Mouse (Mus musculus) heart, embryonic 11.5 days (tissue): ENCODE measurements around the gene Ccdc190. TPM values are rescaled to one million over a fixed set of nuclear protein-coding genes. Genes with fewer than 3 reads are reported as not detected.

ENCODE experiments used
- ATAC-seq: fragments of 200-750 bp; cut with Nextera tagmentation; replicated peaks from 2 replicates; pipeline ENCODE4 v1.8.0; 2017; ENCODE audit warnings: moderate library complexity; ENCODE audit not compliant: insufficient number of reproducible peaks, low FRiP score, low TSS enrichment
- H3K27ac ChIP-seq: fragments of 300-500 bp; sonication (generic); 2 replicates; pipeline ENCODE4 v1.5.1; 2014; ENCODE audit warnings: mild to moderate bottlenecking, low read depth, low read length
- H3K27me3 ChIP-seq: fragments of 300-500 bp; sonication (generic); 2 replicates; pipeline ENCODE4 v1.6.1; 2014; ENCODE audit warnings: mild to moderate bottlenecking, low read length, mixed read lengths; ENCODE audit not compliant: control insufficient read depth, insufficient read depth
- H3K36me3 ChIP-seq: fragments of 300-500 bp; sonication (generic); 2 replicates; pipeline ENCODE4 v1.6.1; 2014; ENCODE audit warnings: mild to moderate bottlenecking, low read length, moderate library complexity, mixed read lengths; ENCODE audit not compliant: control insufficient read depth, insufficient read depth
- H3K4me1 ChIP-seq: fragments of 300-500 bp; sonication (generic); 2 replicates; pipeline ENCODE4 v1.6.1; 2014; ENCODE audit warnings: low read length; ENCODE audit not compliant: control insufficient read depth, insufficient read depth
- H3K4me2 ChIP-seq: fragments of 300-500 bp; sonication (generic); 2 replicates; pipeline ENCODE4 v1.6.1; 2014; ENCODE audit warnings: mild to moderate bottlenecking, moderate library complexity
- H3K4me3 ChIP-seq: fragments of 300-500 bp; sonication (generic); 2 replicates; pipeline ENCODE4 v1.5.1; 2014; ENCODE audit warnings: low read depth, low read length
- H3K9ac ChIP-seq: fragments of 300-500 bp; sonication (generic); 2 replicates; pipeline ENCODE4 v1.6.1; 2014; ENCODE audit warnings: mild to moderate bottlenecking, low read depth, low read length, moderate library complexity
- H3K9me3 ChIP-seq: fragments of 300-500 bp; sonication (generic); replicated peaks from 2 replicates; pipeline ENCODE4 v1.6.1; 2016; ENCODE audit warnings: low read length; ENCODE audit not compliant: control insufficient read depth
- WGBS: fragments of 180-500 bp; shearing (Covaris S2); extraction: QIAGEN DNeasy Blood & Tissue Kit; methylation state at CpG from one replicate; pipeline ENCODE4 v1.1.7; 2014; ENCODE audit not compliant: insufficient replicate concordance; 5-methylcytosine and 5-hydroxymethylcytosine counted together
- polyA plus RNA-seq: library from polyadenylated mRNA; unstranded; fragments of >200 nt; fragmentation: Nextera tagmentation; extraction: Ambion mirVana; gene quantifications from 2 replicates; pipeline ENCODE4 v1.2.1, GENCODE M21; 2014

The Ccdc190 gene
- polyA plus RNA-seq, 1 experiment from 2014 or later: not detected

- Histone ChIP-seq H3K27me3 (no peaks in the 10 kb centered on the region), H3K9me3 (no peaks in the 10 kb centered on the region), H3K27ac (no peak overlapping the region), H3K36me3 (no peaks in the 10 kb centered on the region), H3K4me2 (no peak overlapping the region), H3K4me3 (no peak overlapping the region), H3K4me1 (no peaks in the 10 kb centered on the region), H3K9ac (no peak overlapping the region)
- no peak for ATAC-seq
- WGBS: 89% methylated on average over 3 of the region's 3 CpGs
These were observed 27.6 kb upstream of the Ccdc190 start for GRCm38 (mm10) chr1:169900771-169901336.

GRCm38 (mm10) chr1:169909163-169909562 lies 19.3 kb upstream of the Ccdc190 start:
- no peak for ATAC-seq
- Histone ChIP-seq H3K27ac (no peak overlapping the region), H3K9me3 (no peaks in the 10 kb centered on the region), H3K4me3 (no peak overlapping the region), H3K9ac (no peak overlapping the region), H3K4me2 (no peak overlapping the region), H3K4me1 (no peaks in the 10 kb centered on the region), H3K36me3 (no peaks in the 10 kb centered on the region), H3K27me3 (no peaks in the 10 kb centered on the region)
- 80% methylated on average over 5 of the region's 5 CpGs for WGBS

GRCm38 (mm10) chr1:169909659-169910058 lies 18.8 kb upstream of the Ccdc190 start:
- Histone ChIP-seq H3K27ac (no peak overlapping the region), H3K4me1 (no peaks in the 10 kb centered on the region), H3K4me2 (no peak overlapping the region), H3K4me3 (no peak overlapping the region), H3K9me3 (no peaks in the 10 kb centered on the region), H3K9ac (no peak overlapping the region), H3K36me3 (no peaks in the 10 kb centered on the region), H3K27me3 (no peaks in the 10 kb centered on the region)
- WGBS: 82% methylated on average over 6 of the region's 6 CpGs
- ATAC-seq: no peak

GRCm38 (mm10) chr1:169910751-169911150 lies 17.7 kb upstream of the Ccdc190 start:
- Histone ChIP-seq H3K9me3 (no peaks in the 10 kb centered on the region), H3K27me3 (no peaks in the 10 kb centered on the region), H3K36me3 (no peaks in the 10 kb centered on the region), H3K4me2 (no peak overlapping the region), H3K27ac (no peak overlapping the region), H3K4me3 (no peak overlapping the region), H3K4me1 (no peaks in the 10 kb centered on the region), H3K9ac (no peak overlapping the region)
- WGBS: 71% methylated on average over 7 of the region's 7 CpGs
- no peak for ATAC-seq

GRCm38 (mm10) chr1:169911526-169911925 lies 16.9 kb upstream of the Ccdc190 start:
- Histone ChIP-seq H3K4me1 (no peaks in the 10 kb centered on the region), H3K4me3 (no peak overlapping the region), H3K36me3 (no peaks in the 10 kb centered on the region), H3K27me3 (no peaks in the 10 kb centered on the region), H3K4me2 (no peak overlapping the region), H3K9me3 (no peaks in the 10 kb centered on the region), H3K9ac (no peak overlapping the region), H3K27ac (no peak overlapping the region)
- no peak for ATAC-seq
- 57% methylated on average over 6 of the region's 6 CpGs for WGBS

GRCm38 (mm10) chr1:169916659-169917058 lies 11.8 kb upstream of the Ccdc190 start:
- H3K36me3 ChIP-seq: no peaks in the 10 kb centered on the region
- H3K4me3 ChIP-seq: no peak overlapping the region
- H3K9me3 ChIP-seq: no peaks in the 10 kb centered on the region
- ATAC-seq: no peak
- H3K9ac ChIP-seq: no peak overlapping the region
- no peak overlapping the region for H3K27ac ChIP-seq
- no peak overlapping the region for H3K4me2 ChIP-seq
- H3K4me1 ChIP-seq: no peaks in the 10 kb centered on the region
- H3K27me3 ChIP-seq: no peaks in the 10 kb centered on the region
- 33% methylated on average over 7 of the region's 7 CpGs for WGBS

GRCm38 (mm10) chr1:169917115-169917796 lies 11.2 kb upstream of the Ccdc190 start:
- Histone ChIP-seq H3K27me3 (no peaks in the 10 kb centered on the region), H3K4me2 (no peak overlapping the region), H3K9ac (no peak overlapping the region), H3K4me3 (no peak overlapping the region), H3K27ac (no peak overlapping the region), H3K36me3 (no peaks in the 10 kb centered on the region), H3K9me3 (no peaks in the 10 kb centered on the region), H3K4me1 (no peaks in the 10 kb centered on the region)
- ATAC-seq: no peak
- WGBS: 46% methylated on average over 9 of the region's 9 CpGs

- H3K9me3 ChIP-seq: no peaks in the 10 kb centered on the region
- no peak overlapping the region for H3K27ac ChIP-seq
- ATAC-seq: no peak
- H3K4me2 ChIP-seq: no peak overlapping the region
- no peak overlapping the region for H3K4me3 ChIP-seq
- no peaks in the 10 kb centered on the region for H3K4me1 ChIP-seq
- 24% methylated on average over 4 of the region's 4 CpGs for WGBS
- H3K9ac ChIP-seq: no peak overlapping the region
- H3K36me3 ChIP-seq: no peaks in the 10 kb centered on the region
- H3K27me3 ChIP-seq: no peaks in the 10 kb centered on the region
These were observed 10.4 kb upstream of the Ccdc190 start for GRCm38 (mm10) chr1:169917998-169918397.

GRCm38 (mm10) chr1:169919211-169919610 lies 9.2 kb upstream of the Ccdc190 start:
- Histone ChIP-seq H3K27me3 (no peaks in the 10 kb centered on the region), H3K9me3 (no peaks in the 10 kb centered on the region), H3K36me3 (no peaks in the 10 kb centered on the region), H3K27ac (no peak overlapping the region), H3K4me2 (peak overlapping the region; percentile 27), H3K4me3 (no peak overlapping the region), H3K9ac (no peak overlapping the region), H3K4me1 (no peaks in the 10 kb centered on the region)
- 7% methylated on average over 11 of the region's 11 CpGs for WGBS
- ATAC-seq: no peak
